Mouse (Mus musculus) gastrocnemius, adult 2 months (tissue): ENCODE results near the gene Ndufc2. TPM values are rescaled to one million over a fixed set of nuclear protein-coding genes. Genes with fewer than 3 reads are reported as not detected.

Source experiments
- DNase-seq: peaks from one replicate; pipeline ENCODE4 v3.0.0; 2022
- H3K27ac ChIP-seq: fragments of 200-600 bp; 2 replicates; pipeline ENCODE4 v1.8.1; 2022; ENCODE audit warnings: mild to moderate bottlenecking
- H3K4me3 ChIP-seq: fragments of 200-600 bp; 2 replicates; pipeline ENCODE4 v1.8.1; 2022; ENCODE audit warnings: mild to moderate bottlenecking, moderate library complexity
- CTCF ChIP-seq: fragments of 200-600 bp; IDR thresholded peaks from 2 replicates; pipeline ENCODE4 v1.8.1; 2022; ENCODE audit warnings: antibody characterized with exemption, mild to moderate bottlenecking, moderate library complexity
- intact Hi-C: fragments of 180-260 bp; cut with DNase I; formaldehyde crosslinking; loops from one replicate; pipeline ENCODE4 v1.15.1; 2025
- total RNA-seq, 2 experiments: library from RNA; stranded (reverse); gene quantifications; 2 replicates each; pipeline ENCODE4 v1.2.3; 2021

Gene Ndufc2
- total RNA-seq, 2 experiments from 2014 or later = 254 to 341 TPM

- no peak for DNase-seq
- intact Hi-C loops = no loop called here
- no peak for TF ChIP-seq CTCF
- H3K27ac ChIP-seq = no peak overlapping the region
- H3K4me3 ChIP-seq = no peak overlapping the region
These were observed 5.4 kb upstream of the Ndufc2 start for GRCm38 (mm10) chr7:97394375-97394774.

- intact Hi-C loops = no loop called here
- no peak overlapping the region for H3K4me3 ChIP-seq
- no peak overlapping the region for H3K27ac ChIP-seq
- DNase-seq = no peak
- TF ChIP-seq CTCF = no peak
These were observed 860 bp upstream of the Ndufc2 start for GRCm38 (mm10) chr7:97398943-97399342.

DNA sequence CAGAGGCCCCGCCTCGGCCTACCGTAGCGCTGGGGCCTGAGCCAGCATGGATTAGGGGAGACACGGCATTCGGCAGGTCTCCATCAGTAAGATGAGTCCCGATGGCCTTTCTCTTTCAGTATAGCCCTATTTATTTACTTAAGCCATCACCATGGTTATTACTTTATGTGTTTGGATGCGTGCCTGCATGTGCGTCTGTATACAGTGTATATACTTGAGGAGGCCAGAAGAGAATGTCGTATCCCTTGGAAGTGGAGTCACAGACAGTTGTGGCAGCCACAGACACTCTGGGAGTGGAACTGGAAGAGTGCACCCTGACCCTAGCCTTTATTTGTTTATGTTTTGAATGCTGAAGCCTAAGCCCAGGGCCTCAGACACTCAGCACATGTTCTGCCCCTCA is 7.3 kb downstream of the Ndufc2 start:
- no peak for DNase-seq
- no peak overlapping the region for H3K27ac ChIP-seq
- TF ChIP-seq CTCF = no peak
- intact Hi-C loops = no loop called here
- no peak overlapping the region for H3K4me3 ChIP-seq

DNA sequence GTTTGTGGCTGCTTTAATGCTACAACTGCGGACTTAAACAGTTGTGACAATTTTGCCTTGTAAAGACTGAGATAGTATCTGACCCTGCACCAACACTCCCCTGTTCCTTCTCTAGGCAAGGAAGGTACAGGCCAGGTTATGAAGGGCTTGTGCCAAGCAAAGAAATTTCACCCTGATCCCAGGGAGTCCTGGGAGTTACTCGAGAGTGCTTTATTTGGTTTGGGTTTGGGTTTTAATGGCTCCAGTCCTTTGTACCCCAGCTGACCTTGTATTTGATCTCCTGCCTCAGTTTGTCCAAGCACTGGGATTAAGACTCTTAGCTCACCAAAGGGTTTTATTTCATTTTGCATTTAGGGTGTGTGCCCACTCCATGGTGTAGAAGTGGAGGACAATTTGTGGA is 11.3 kb downstream of the Ndufc2 start:
- Histone ChIP-seq H3K4me3 (no peak overlapping the region), H3K27ac (no peak overlapping the region)
- no peak for DNase-seq
- intact Hi-C loops = no loop called here
- no peak for TF ChIP-seq CTCF

DNA sequence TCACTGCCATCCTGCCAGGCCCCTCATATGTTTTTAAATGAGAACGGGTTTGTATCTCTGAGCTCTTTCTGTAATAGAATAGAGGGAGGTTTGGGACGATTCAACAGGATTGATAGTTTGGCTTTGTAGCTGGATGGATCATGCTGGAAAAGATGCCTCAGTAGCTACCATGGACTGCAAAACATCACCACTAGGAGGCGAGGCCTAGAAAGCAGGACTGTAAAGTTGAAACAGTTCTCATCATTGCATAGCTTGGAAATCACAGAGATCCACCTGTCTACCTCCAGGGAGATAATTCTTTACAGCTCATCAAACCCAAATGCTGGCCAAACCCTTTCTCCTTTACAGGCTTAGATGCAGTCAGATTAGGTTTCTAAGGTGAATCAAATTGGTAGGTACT is 11.8 kb downstream of the Ndufc2 start:
- DNase-seq = no peak
- no peak; the same call in 1 of the 2 replicates for TF ChIP-seq CTCF
- intact Hi-C loops = no loop called here
- H3K27ac ChIP-seq = no peak overlapping the region
- H3K4me3 ChIP-seq = no peak overlapping the region

DNA sequence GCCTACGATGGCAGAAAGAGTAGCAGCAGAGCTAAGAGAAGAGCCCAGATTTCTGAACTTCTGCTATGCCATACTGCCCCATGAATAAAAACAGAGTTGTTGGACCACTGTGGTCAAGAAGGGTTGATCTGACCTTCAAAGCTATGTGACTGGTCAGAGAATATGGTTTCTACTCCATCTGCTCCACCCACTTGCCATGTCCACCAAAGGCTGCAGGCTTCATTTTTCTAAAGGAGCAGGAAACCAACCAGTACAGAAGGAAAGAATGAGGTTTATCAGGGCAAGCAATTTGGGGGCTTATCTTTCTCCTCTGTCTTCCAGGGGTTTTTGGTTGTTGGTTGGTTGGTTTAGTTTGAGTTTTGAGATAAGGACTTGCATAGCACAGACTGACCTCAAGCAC is 14.2 kb downstream of the Ndufc2 start:
- intact Hi-C loops = no loop called here
- DNase-seq = no peak
- Histone ChIP-seq H3K27ac (peak overlapping the region; percentile 89), H3K4me3 (no peak overlapping the region)
- no peak for TF ChIP-seq CTCF

DNA sequence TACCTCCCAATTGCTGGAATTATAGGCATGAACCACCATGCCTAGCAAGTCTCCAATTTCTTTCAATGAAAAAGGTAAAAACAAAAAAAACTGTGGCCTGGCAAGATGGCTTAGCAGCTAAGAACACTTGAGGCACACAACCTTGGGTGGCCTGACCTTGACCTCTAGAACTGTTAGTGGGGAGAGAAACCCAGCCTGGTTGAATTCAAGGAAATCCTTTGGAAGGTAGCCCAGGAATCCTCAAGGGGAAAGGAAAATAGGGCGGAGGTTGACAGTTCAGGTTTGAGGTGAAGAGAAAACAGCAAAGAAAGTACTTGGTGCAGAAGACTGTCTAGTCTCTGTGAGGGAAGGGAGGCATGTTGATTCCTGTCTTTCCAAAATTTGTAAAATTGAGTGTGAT is 14.6 kb downstream of the Ndufc2 start:
- intact Hi-C loops = no loop called here
- peak overlapping the region; percentile 89 for H3K27ac ChIP-seq
- DNase-seq = no peak
- TF ChIP-seq CTCF = no peak
- peak overlapping the region; percentile 74 for H3K4me3 ChIP-seq

- Histone ChIP-seq H3K27ac (peak overlapping the region; percentile 89), H3K4me3 (peak overlapping the region; percentile 74)
- peak; percentile 48 for DNase-seq
- intact Hi-C loops = no loop called here
- TF ChIP-seq CTCF = no peak
These were observed 15.3 kb downstream of the Ndufc2 start for GRCm38 (mm10) chr7:97414915-97415687.

GRCm38 (mm10) chr7:97416473-97416872 is 16.7 kb downstream of the Ndufc2 start:
- H3K27ac ChIP-seq = peak overlapping the region; percentile 89
- intact Hi-C loops = no loop called here
- no peak for DNase-seq
- peak overlapping the region; percentile 74 for H3K4me3 ChIP-seq
- TF ChIP-seq CTCF = no peak

DNA sequence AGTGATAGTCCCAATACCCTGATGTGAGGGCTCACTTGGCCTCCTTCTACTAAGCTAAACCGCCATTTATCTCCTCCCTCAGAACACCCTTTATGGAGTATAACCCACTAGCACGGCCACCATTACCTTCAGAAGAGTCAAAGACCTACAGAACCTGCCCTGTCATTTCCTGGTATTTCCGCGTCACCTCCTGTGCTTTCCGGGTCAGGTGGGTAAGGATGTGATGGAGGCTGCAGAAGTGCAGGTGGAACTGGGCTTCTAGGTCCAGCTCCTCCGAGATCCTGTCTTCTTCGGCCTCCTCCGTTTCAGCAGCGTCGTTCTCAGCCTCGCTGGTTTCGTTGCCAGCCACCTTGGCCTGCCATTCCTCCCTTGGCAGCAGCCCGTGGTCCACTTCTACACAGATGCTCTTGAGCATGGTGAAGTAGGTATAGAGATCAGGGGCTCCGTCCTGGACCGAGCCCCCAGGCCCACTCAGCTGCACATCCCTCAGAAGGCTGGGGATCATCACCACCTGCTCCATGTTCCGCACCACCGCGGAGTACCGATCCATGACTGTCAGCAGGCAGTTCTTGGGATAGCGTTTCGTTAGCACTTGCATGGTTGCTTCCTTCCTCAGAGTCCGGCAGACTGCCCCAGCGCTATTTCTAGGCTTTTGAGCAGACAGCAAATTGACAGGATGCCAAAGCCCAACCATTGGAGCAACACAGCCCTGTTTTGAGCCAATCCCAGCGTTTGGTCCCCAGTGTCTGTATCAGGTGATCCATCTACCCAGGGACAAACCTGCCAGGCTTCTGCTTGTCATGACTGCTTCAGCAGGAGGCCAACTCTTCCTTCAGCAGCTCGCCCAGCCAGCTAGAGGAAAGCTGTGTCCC is 17.3 kb downstream of the Ndufc2 start, which contains the start of gene Thrsp:
Gene Thrsp (minus strand): TSS at position 825 of the 872 bp plus-strand sequence.
- TF ChIP-seq CTCF = no peak
- peak within 1 kb of the TSS; percentile 74 for H3K4me3 ChIP-seq
- intact Hi-C loops = no loop called here
- peak within 1 kb of the TSS; percentile 89 for H3K27ac ChIP-seq
- DNase-seq = peak; percentile 87

DNA sequence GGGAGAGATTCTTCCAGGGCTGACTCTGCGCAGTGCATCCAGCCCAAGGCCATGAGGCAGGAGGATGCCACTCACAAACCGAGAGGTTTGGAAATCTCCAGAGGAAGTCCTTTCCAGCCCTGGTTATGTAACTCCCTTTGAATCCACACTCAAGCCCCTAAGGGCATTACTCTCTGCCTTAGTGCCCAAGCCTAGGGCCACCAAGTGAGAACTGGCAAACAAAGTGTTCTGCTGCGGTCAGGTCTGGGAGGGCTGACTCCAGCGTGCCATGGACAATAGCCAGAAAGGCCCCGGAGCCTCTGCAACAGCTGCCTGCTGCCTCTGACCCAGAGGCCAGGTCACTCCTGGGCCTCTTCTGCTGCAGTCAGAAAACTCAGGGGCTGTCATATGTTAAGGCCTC is 18.9 kb downstream of the Ndufc2 start:
- H3K27ac ChIP-seq = peak overlapping the region; percentile 54
- intact Hi-C loops = no loop called here
- DNase-seq = peak; percentile 67
- TF ChIP-seq CTCF = no peak
- H3K4me3 ChIP-seq = no peak overlapping the region

DNA sequence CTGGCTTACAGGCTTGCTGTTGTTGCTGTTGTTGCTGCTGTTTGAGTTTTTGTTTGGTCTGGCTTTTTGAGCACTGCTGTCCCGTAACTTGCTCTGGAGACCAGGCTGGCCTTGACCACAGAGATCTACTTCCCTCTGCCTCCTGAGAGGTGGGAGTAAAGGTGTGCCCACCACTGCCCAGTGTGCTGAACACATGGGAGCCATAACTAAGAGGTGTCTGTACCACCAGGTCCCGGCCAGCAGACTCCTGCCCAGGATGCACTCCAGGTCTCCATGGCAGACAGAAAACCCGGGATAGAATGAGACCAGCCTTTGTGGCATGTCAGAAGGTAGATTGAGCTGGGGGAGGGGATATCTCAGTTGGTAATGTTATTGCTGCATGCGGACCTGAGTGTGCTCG is 19.4 kb downstream of the Ndufc2 start:
- TF ChIP-seq CTCF = no peak
- Histone ChIP-seq H3K4me3 (no peak overlapping the region), H3K27ac (peak overlapping the region; percentile 54)
- intact Hi-C loops = no loop called here
- no peak for DNase-seq

GRCm38 (mm10) chr7:97420406-97420805 is 20.6 kb downstream of the Ndufc2 start:
- Histone ChIP-seq H3K27ac (peak overlapping the region; percentile 61), H3K4me3 (no peak overlapping the region)
- peak; percentile 60 for DNase-seq
- TF ChIP-seq CTCF = no peak
- intact Hi-C loops = no loop called here
